Mouse (Mus musculus) embryonic facial prominence, embryonic 11.5 days (tissue): ENCODE measurements around the gene Malrd1. TPM values are rescaled to one million over a fixed set of nuclear protein-coding genes. Genes with fewer than 3 reads are reported as not detected.

ENCODE experiments used
- ATAC-seq: fragments of 200-750 bp; cut with Nextera tagmentation; replicated peaks from 2 replicates; pipeline ENCODE4 v1.8.0; 2017; ENCODE audit warnings: low read depth; ENCODE audit not compliant: insufficient number of reproducible peaks, low FRiP score, low TSS enrichment
- DNase-seq: peaks from one replicate; pipeline ENCODE4 v3.0.0-alpha.2; 2015; ENCODE audit warnings: low spot score
- H3K27ac ChIP-seq: fragments of 300-500 bp; sonication (generic); replicated peaks from 2 replicates; pipeline ENCODE4 v1.5.1; 2014; ENCODE audit warnings: mild to moderate bottlenecking, low read depth, low read length, control low read depth
- H3K27me3 ChIP-seq: fragments of 300-500 bp; sonication (generic); 2 replicates; pipeline ENCODE4 v1.6.1; 2014; ENCODE audit warnings: mild to moderate bottlenecking, low read length, moderate library complexity, mixed read lengths; ENCODE audit not compliant: control insufficient read depth, insufficient read depth
- H3K36me3 ChIP-seq: fragments of 300-500 bp; sonication (generic); replicated peaks from 2 replicates; pipeline ENCODE4 v1.6.1; 2014; ENCODE audit warnings: low read depth, mild to moderate bottlenecking, low read length, moderate library complexity, mixed read lengths; ENCODE audit not compliant: control insufficient read depth, insufficient read depth
- H3K4me1 ChIP-seq: fragments of 300-500 bp; sonication (generic); 2 replicates; pipeline ENCODE4 v1.6.1; 2014; ENCODE audit warnings: low read length, mixed read lengths; ENCODE audit not compliant: control insufficient read depth, insufficient read depth
- H3K4me2 ChIP-seq: fragments of 300-500 bp; sonication (generic); 2 replicates; pipeline ENCODE4 v1.6.1; 2014; ENCODE audit warnings: low read depth, mild to moderate bottlenecking, control low read depth, low read length, moderate library complexity
- H3K4me3 ChIP-seq: fragments of 300-500 bp; sonication (generic); 2 replicates; pipeline ENCODE4 v1.5.1; 2014; ENCODE audit warnings: low read depth, low read length, control low read depth
- H3K9ac ChIP-seq: fragments of 300-500 bp; sonication (generic); replicated peaks from 2 replicates; pipeline ENCODE4 v1.6.1; 2014; ENCODE audit warnings: mild to moderate bottlenecking, control low read depth, low read length
- H3K9me3 ChIP-seq: fragments of 300-500 bp; sonication (generic); replicated peaks from 2 replicates; pipeline ENCODE4 v1.6.1; 2016; ENCODE audit warnings: mild to moderate bottlenecking, low read length, inconsistent platforms, mixed read lengths; ENCODE audit not compliant: control insufficient read depth
- WGBS: fragments of 180-500 bp; shearing (Covaris S2); extraction: QIAGEN DNeasy Blood & Tissue Kit; methylation state at CpG from one replicate; pipeline ENCODE4 v1.1.7; 2014; 5-methylcytosine and 5-hydroxymethylcytosine counted together
- polyA plus RNA-seq: library from polyadenylated mRNA; unstranded; fragments of >200 nt; fragmentation: Nextera tagmentation; extraction: Ambion mirVana; gene quantifications from 2 replicates; pipeline ENCODE4 v1.2.1, GENCODE M21; 2014

Malrd1 gene
- polyA plus RNA-seq, 1 experiment from 2014 or later: 0.03 TPM

DNA sequence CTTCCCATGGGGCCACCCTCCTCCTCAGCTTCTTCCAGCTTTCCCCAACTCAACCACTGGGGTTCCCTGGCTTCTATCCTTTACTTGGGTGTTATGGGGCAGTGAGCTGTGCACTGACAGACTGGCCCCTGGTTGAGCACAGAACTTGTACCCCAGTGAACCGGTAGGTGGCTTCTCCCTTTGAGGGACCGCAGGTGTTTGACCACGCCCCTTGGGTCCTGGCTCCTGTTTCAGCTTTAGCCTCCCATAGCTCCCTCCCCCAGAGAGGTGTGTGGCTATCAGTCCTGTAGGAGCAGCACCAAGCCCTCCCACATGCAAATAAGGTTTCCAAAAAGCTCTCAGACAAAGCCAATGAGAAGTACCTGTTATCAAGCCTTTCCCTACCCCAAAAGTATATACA lies 584.4 kb downstream of the Malrd1 start:
- no peak overlapping the region for H3K9ac ChIP-seq
- H3K4me1 ChIP-seq: no peaks in the 10 kb centered on the region
- no peak overlapping the region for H3K4me2 ChIP-seq
- no peak overlapping the region for H3K4me3 ChIP-seq
- no peak for ATAC-seq
- DNase-seq: no peak
- H3K9me3 ChIP-seq: no peaks in the 10 kb centered on the region
- no peaks in the 10 kb centered on the region for H3K27me3 ChIP-seq
- H3K27ac ChIP-seq: no peak overlapping the region
- H3K36me3 ChIP-seq: no peaks in the 10 kb centered on the region
- 51% methylated on average over 3 of the region's 3 CpGs for WGBS

- H3K9ac ChIP-seq: no peak overlapping the region
- no peak for DNase-seq
- H3K4me1 ChIP-seq: no peaks in the 10 kb centered on the region
- H3K27ac ChIP-seq: no peak overlapping the region
- H3K27me3 ChIP-seq: no peaks in the 10 kb centered on the region
- H3K36me3 ChIP-seq: no peaks in the 10 kb centered on the region
- WGBS: 61% methylated on average over 2 of the region's 2 CpGs
- no peak for ATAC-seq
- no peaks in the 10 kb centered on the region for H3K9me3 ChIP-seq
- no peak overlapping the region for H3K4me2 ChIP-seq
- H3K4me3 ChIP-seq: no peak overlapping the region
Measured at GRCm38 (mm10) chr2:16113333-16113732, 587.1 kb downstream of the Malrd1 start.

GRCm38 (mm10) chr2:16147999-16148398 lies 621.7 kb downstream of the Malrd1 start:
- no peaks in the 10 kb centered on the region for H3K9me3 ChIP-seq
- DNase-seq (no peak), ATAC-seq (no peak)
- H3K9ac ChIP-seq: no peak overlapping the region
- H3K4me3 ChIP-seq: no peak overlapping the region
- no peak overlapping the region for H3K4me2 ChIP-seq
- H3K4me1 ChIP-seq: no peaks in the 10 kb centered on the region
- H3K27ac ChIP-seq: no peak overlapping the region
- no peaks in the 10 kb centered on the region for H3K36me3 ChIP-seq
- WGBS: 80% methylated on average over 1 of the region's 1 CpGs
- no peaks in the 10 kb centered on the region for H3K27me3 ChIP-seq

GRCm38 (mm10) chr2:16152623-16153022 lies 626.3 kb downstream of the Malrd1 start:
- Histone ChIP-seq H3K4me2 (no peak overlapping the region), H3K27ac (no peak overlapping the region), H3K4me1 (no peaks in the 10 kb centered on the region), H3K9me3 (no peaks in the 10 kb centered on the region), H3K36me3 (no peaks in the 10 kb centered on the region), H3K4me3 (no peak overlapping the region), H3K27me3 (no peaks in the 10 kb centered on the region), H3K9ac (no peak overlapping the region)
- no peak for ATAC-seq
- DNase-seq: no peak

DNA sequence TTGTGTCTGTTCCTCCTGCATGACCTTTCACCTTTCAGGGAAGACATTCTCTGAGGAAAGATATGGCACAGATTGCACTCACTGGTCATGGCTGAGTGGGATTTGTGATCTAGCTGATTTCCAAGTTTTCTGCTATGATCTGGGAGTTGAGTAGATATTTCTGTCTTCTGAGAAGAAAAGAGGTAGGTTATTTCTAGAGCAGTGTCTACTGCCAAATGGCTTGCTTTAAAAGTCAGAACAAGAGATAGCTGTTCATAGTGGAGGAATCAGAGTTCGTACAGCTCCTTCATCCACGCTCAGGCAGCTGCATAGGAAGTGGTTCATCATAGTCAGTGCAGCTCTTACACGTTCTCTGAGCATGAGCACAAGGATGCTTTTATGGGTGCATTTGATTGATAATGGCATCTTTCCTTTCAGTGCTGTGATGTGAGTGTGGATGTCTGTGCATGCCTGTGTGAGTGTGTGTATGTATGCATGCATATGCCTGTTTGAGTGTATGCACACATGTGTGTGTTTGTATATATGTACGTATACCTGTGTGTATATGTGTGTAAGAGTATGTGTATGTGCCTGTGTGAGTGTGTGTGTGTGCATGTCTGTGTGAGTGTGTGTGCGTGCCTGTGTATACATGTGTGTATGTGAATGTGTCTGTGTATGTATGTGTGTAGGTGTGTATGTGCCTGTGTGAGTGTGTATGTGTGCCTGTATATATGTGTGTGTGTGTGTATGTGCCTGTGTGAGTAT lies 637.1 kb downstream of the Malrd1 start:
- no peak overlapping the region for H3K4me2 ChIP-seq
- no peaks in the 10 kb centered on the region for H3K36me3 ChIP-seq
- ATAC-seq: 0 out of 2 replicates have a peak, but pooled peaks have one; percentile 6
- no peak for DNase-seq
- no peaks in the 10 kb centered on the region for H3K4me1 ChIP-seq
- H3K4me3 ChIP-seq: no peak overlapping the region
- no peak overlapping the region for H3K9ac ChIP-seq
- no peak overlapping the region for H3K27ac ChIP-seq
- H3K9me3 ChIP-seq: no peaks in the 10 kb centered on the region
- 79% methylated on average over 5 of the region's 5 CpGs for WGBS
- H3K27me3 ChIP-seq: no peaks in the 10 kb centered on the region

DNA sequence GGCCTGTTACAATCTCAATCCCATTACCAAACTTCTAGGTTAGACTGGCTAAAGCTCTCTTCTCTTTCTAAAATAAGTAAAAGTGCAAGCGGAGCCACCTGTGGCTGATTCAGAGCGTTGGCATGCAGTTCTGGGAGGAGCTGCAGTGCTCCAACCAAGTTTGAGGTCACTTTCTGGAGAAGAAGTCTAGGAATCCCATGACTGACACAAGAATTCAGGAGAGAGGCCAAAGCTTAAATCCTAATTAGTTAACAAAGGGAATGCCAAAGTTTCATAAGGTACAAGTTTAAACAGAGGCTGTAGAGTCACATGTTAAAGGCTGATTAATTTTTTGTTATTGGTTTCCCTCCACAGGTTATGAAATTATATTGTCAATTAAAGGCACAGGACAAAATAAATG lies 642.3 kb downstream of the Malrd1 start:
- DNase-seq (no peak), ATAC-seq (no peak)
- H3K27me3 ChIP-seq: no peaks in the 10 kb centered on the region
- 69% methylated on average over 2 of the region's 2 CpGs for WGBS
- no peak overlapping the region for H3K9ac ChIP-seq
- no peak overlapping the region for H3K4me2 ChIP-seq
- no peaks in the 10 kb centered on the region for H3K4me1 ChIP-seq
- H3K9me3 ChIP-seq: no peaks in the 10 kb centered on the region
- H3K4me3 ChIP-seq: no peak overlapping the region
- no peaks in the 10 kb centered on the region for H3K36me3 ChIP-seq
- H3K27ac ChIP-seq: no peak overlapping the region

DNA sequence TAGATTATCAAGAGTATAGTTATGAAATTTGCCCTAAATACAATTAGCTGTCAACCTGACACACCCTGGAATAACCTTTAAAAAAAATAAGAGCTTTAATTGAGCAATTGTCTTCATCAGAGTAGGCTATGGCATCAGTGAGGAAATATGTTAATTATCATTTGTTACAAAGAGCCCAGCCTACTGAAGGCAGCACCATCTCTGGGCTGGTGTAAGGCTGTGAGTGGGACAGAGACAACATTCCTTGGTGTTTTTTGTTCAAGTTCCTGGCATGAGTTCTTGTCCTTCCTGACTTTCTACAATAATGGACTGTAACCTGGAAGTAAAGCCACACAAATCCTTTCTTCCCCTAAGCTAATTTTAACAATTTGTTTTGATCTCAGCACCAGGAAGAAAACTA lies 645.8 kb downstream of the Malrd1 start:
- DNase-seq: no peak
- no peak overlapping the region for H3K9ac ChIP-seq
- H3K36me3 ChIP-seq: no peaks in the 10 kb centered on the region
- H3K27ac ChIP-seq: no peak overlapping the region
- H3K4me1 ChIP-seq: no peaks in the 10 kb centered on the region
- H3K27me3 ChIP-seq: no peaks in the 10 kb centered on the region
- no peak overlapping the region for H3K4me2 ChIP-seq
- ATAC-seq: no peak
- no peak overlapping the region for H3K4me3 ChIP-seq
- no peaks in the 10 kb centered on the region for H3K9me3 ChIP-seq

DNA sequence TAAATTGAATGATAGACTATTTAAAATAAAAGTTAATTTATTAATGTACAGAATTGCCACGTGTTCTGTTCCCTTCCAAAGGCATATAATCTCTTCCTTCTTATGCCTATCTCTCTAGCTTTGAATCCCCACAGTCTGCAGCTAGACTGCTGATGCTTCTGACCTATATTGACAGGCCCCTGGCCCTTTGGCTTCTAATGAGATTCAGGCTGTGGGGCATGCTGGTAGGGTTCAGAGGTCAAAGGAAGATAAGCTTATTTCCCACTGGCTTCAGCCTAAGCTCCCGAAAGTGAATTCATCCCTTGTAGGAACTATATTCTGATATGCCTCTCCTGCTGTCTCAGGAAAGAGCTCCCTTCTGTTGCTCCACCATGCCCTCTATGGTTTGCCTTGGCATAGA lies 647.1 kb downstream of the Malrd1 start:
- WGBS: 12% methylated on average over 2 of the region's 2 CpGs
- no peak overlapping the region for H3K4me3 ChIP-seq
- no peak for ATAC-seq
- no peaks in the 10 kb centered on the region for H3K36me3 ChIP-seq
- H3K27me3 ChIP-seq: no peaks in the 10 kb centered on the region
- no peak overlapping the region for H3K27ac ChIP-seq
- no peak overlapping the region for H3K4me2 ChIP-seq
- H3K9me3 ChIP-seq: no peaks in the 10 kb centered on the region
- no peak overlapping the region for H3K9ac ChIP-seq
- no peaks in the 10 kb centered on the region for H3K4me1 ChIP-seq
- no peak for DNase-seq
